Mouse (Mus musculus) CH12.LX (cell line): ENCODE data around the gene Neurl4. TPM values are rescaled to one million over a fixed set of nuclear protein-coding genes. Genes with fewer than 3 reads are reported as not detected.

Source experiments
- DNase-seq: peaks from one replicate; pipeline ENCODE4 v3.0.0-alpha.2; 2013; ENCODE audit errors: extremely low read depth
- H3K27ac ChIP-seq: 2 replicates; pipeline ENCODE4 v1.5.1; 2012; ENCODE audit warnings: low read depth, mild to moderate bottlenecking, control low read depth, moderate library complexity; ENCODE audit not compliant: insufficient read depth
- H3K27me3 ChIP-seq: replicated peaks from 2 replicates; pipeline ENCODE3; 2012; ENCODE audit warnings: inconsistent platforms
- H3K36me3 ChIP-seq, 2 experiments: replicated peaks in 1 of 2; 2 replicates each; pipeline versions ENCODE3 to v1.6.1; 2012; ENCODE audit warnings: inconsistent platforms in 1 of 2, low read length in 1 of 2, mild to moderate bottlenecking in 1 of 2, mixed read lengths in 1 of 2, moderate library complexity in 1 of 2; ENCODE audit not compliant: control insufficient read depth in 1 of 2, insufficient read depth in 1 of 2
- H3K4me1 ChIP-seq, 2 experiments: 2 replicates each; pipeline ENCODE4 v1.6.1; 2012; ENCODE audit warnings: inconsistent platforms in 1 of 2, moderate library complexity in 1 of 2; ENCODE audit not compliant: insufficient read depth in 2 of 2, control insufficient read depth in 1 of 2
- H3K4me2 ChIP-seq: 2 replicates; pipeline ENCODE4 v1.6.1; 2012; ENCODE audit warnings: low read depth, mild to moderate bottlenecking, control low read depth; ENCODE audit not compliant: poor library complexity, insufficient read depth, severe bottlenecking
- H3K4me3 ChIP-seq, 3 experiments: fragments of 150-350 bp in 1 of 3; sonication (generic) in 1 of 3; replicated peaks in 1 of 3; 2 replicates each; pipeline versions ENCODE3 to v1.5.1; 2011 to 2012; ENCODE audit warnings: low read depth in 2 of 3, low read length in 2 of 3, mild to moderate bottlenecking in 2 of 3, moderate library complexity in 2 of 3, control low read depth in 1 of 3, improper control_type of control experiment in 1 of 3, inconsistent platforms in 1 of 3, mixed read lengths in 1 of 3; ENCODE audit not compliant: poor library complexity in 1 of 3
- H3K79me2 ChIP-seq: replicated peaks from 2 replicates; pipeline ENCODE4 v1.6.1; 2012; ENCODE audit warnings: mild to moderate bottlenecking, moderate library complexity; ENCODE audit not compliant: control insufficient read depth, poor library complexity, insufficient read depth, severe bottlenecking; ENCODE audit errors: extremely low read depth
- H3K9ac ChIP-seq: 2 replicates; pipeline ENCODE4 v1.6.1; 2012; ENCODE audit warnings: low read depth, mild to moderate bottlenecking, control low read depth, moderate library complexity; ENCODE audit not compliant: insufficient read depth
- H3K9me3 ChIP-seq: replicated peaks from 2 replicates; pipeline ENCODE3; 2012; ENCODE audit warnings: low read length, inconsistent platforms, mixed read lengths
- CHD1 ChIP-seq: IDR thresholded peaks from 2 replicates; pipeline ENCODE4 v1.6.1; 2012; ENCODE audit warnings: low read depth, low read length, improper control_type of control experiment, inconsistent platforms
- CHD2 ChIP-seq: IDR thresholded peaks from 2 replicates; pipeline ENCODE4 v1.6.1; 2011; ENCODE audit warnings: low read length, improper control_type of control experiment
- CTCF ChIP-seq, 2 experiments: IDR thresholded peaks in 1 of 2; conservative IDR thresholded peaks in 1 of 2; 2 replicates each; pipeline ENCODE4 v1.5.1; 2011 to 2012; ENCODE audit warnings: low read depth in 2 of 2, low read length in 2 of 2, improper control_type of control experiment in 1 of 2, inconsistent platforms in 1 of 2, mild to moderate bottlenecking in 1 of 2, moderate library complexity in 1 of 2
- E2F4 ChIP-seq: IDR thresholded peaks from 2 replicates; pipeline ENCODE4 v1.6.1; 2011; ENCODE audit warnings: low read depth, low read length, improper control_type of control experiment; ENCODE audit not compliant: insufficient replicate concordance
- EP300 ChIP-seq: IDR thresholded peaks from 2 replicates; pipeline ENCODE4 v1.6.1; 2011; ENCODE audit warnings: low read length, improper control_type of control experiment
- ETS1 ChIP-seq: conservative IDR thresholded peaks from 2 replicates; pipeline ENCODE4 v1.6.1; 2012; ENCODE audit warnings: low read depth, mild to moderate bottlenecking, inconsistent platforms, low read length, improper control_type of control experiment, moderate library complexity
- IRF4 ChIP-seq: IDR thresholded peaks from 2 replicates; pipeline ENCODE4 v1.6.1; 2014; ENCODE audit warnings: low read depth, mild to moderate bottlenecking, inconsistent platforms, low read length, improper control_type of control experiment
- JUN ChIP-seq: IDR thresholded peaks from 2 replicates; pipeline ENCODE4 v1.6.1; 2011; ENCODE audit warnings: low read depth, mild to moderate bottlenecking, low read length, improper control_type of control experiment, moderate library complexity; ENCODE audit not compliant: insufficient read depth
- JUND ChIP-seq: conservative IDR thresholded peaks from 2 replicates; pipeline ENCODE4 v1.6.1; 2011; ENCODE audit warnings: low read depth, low read length, improper control_type of control experiment
- KAT2A ChIP-seq: IDR thresholded peaks from 2 replicates; pipeline ENCODE4 v1.6.1; 2012; ENCODE audit warnings: low read length, improper control_type of control experiment, inconsistent platforms; ENCODE audit not compliant: insufficient replicate concordance
- MAFK ChIP-seq: IDR thresholded peaks from 2 replicates; pipeline ENCODE4 v1.6.1; 2011; ENCODE audit warnings: low read length, improper control_type of control experiment; ENCODE audit not compliant: insufficient replicate concordance
- MAX ChIP-seq: IDR thresholded peaks from 2 replicates; pipeline ENCODE4 v1.6.1; 2011; ENCODE audit warnings: low read length, improper control_type of control experiment
- MAZ ChIP-seq: IDR thresholded peaks from 2 replicates; pipeline ENCODE4 v1.6.1; 2012; ENCODE audit warnings: low read depth, mild to moderate bottlenecking, inconsistent platforms, low read length, improper control_type of control experiment, moderate library complexity
- MEF2A ChIP-seq: IDR thresholded peaks from 2 replicates; pipeline ENCODE4 v1.6.1; 2014; ENCODE audit warnings: low read depth, mild to moderate bottlenecking, inconsistent platforms, low read length, improper control_type of control experiment, borderline replicate concordance
- MXI1 ChIP-seq: IDR thresholded peaks from 2 replicates; pipeline ENCODE4 v1.6.1; 2011; ENCODE audit warnings: mild to moderate bottlenecking, low read depth, low read length, improper control_type of control experiment
- MYC ChIP-seq: IDR thresholded peaks from 2 replicates; pipeline ENCODE4 v1.6.1; 2011; ENCODE audit warnings: low read depth, mild to moderate bottlenecking, improper control_type of control experiment, low read length
- NELFE ChIP-seq: IDR thresholded peaks from 2 replicates; pipeline ENCODE4 v1.6.1; 2011; ENCODE audit warnings: low read depth, low read length, improper control_type of control experiment
- NRF1 ChIP-seq: IDR thresholded peaks from 2 replicates; pipeline ENCODE4 v1.6.1; 2014; ENCODE audit warnings: low read depth, mild to moderate bottlenecking, inconsistent platforms, low read length, improper control_type of control experiment, moderate library complexity
- PAX5 ChIP-seq: IDR thresholded peaks from 2 replicates; pipeline ENCODE4 v1.6.1; 2012; ENCODE audit warnings: low read length, inconsistent platforms, mixed read lengths
- POLR2A ChIP-seq: IDR thresholded peaks from 2 replicates; pipeline ENCODE4 v1.6.1; 2011; ENCODE audit warnings: low read depth, mild to moderate bottlenecking, improper control_type of control experiment, low read length
- RAD21 ChIP-seq: IDR thresholded peaks from 2 replicates; pipeline ENCODE4 v1.6.1; 2011; ENCODE audit warnings: low read depth, mild to moderate bottlenecking, low read length, improper control_type of control experiment, moderate library complexity
- RCOR1 ChIP-seq: conservative IDR thresholded peaks from 2 replicates; pipeline ENCODE4 v1.6.1; 2012; ENCODE audit warnings: low read depth, mild to moderate bottlenecking, inconsistent platforms, low read length, improper control_type of control experiment
- SIN3A ChIP-seq: IDR thresholded peaks from 2 replicates; pipeline ENCODE4 v1.6.1; 2012; ENCODE audit warnings: low read length, improper control_type of control experiment, inconsistent platforms
- SMC3 ChIP-seq: IDR thresholded peaks from 2 replicates; pipeline ENCODE4 v1.6.1; 2011; ENCODE audit warnings: low read depth, low read length, improper control_type of control experiment
- TBP ChIP-seq: conservative IDR thresholded peaks from 2 replicates; pipeline ENCODE4 v1.6.1; 2011; ENCODE audit warnings: low read depth, low read length, improper control_type of control experiment
- TCF12 ChIP-seq: IDR thresholded peaks from 2 replicates; pipeline ENCODE4 v1.6.1; 2014; ENCODE audit warnings: low read depth, mild to moderate bottlenecking, inconsistent platforms, low read length, improper control_type of control experiment
- UBTF ChIP-seq: IDR thresholded peaks from 2 replicates; pipeline ENCODE4 v1.6.1; 2012; ENCODE audit warnings: low read depth, mild to moderate bottlenecking, inconsistent platforms, low read length, improper control_type of control experiment, moderate library complexity
- USF1 ChIP-seq: IDR thresholded peaks from 2 replicates; pipeline ENCODE4 v1.6.1; 2014; ENCODE audit warnings: low read depth, mild to moderate bottlenecking, inconsistent platforms, low read length, improper control_type of control experiment
- USF2 ChIP-seq: conservative IDR thresholded peaks from 2 replicates; pipeline ENCODE4 v1.6.1; 2011; ENCODE audit warnings: low read depth, low read length, improper control_type of control experiment
- ZC3H11A ChIP-seq: IDR thresholded peaks from 2 replicates; pipeline ENCODE4 v1.6.1; 2012; ENCODE audit warnings: low read depth, mild to moderate bottlenecking, inconsistent platforms, low read length, improper control_type of control experiment
- ZMIZ1 ChIP-seq: IDR thresholded peaks from 2 replicates; pipeline ENCODE4 v1.6.1; 2012; ENCODE audit warnings: low read depth, mild to moderate bottlenecking, inconsistent platforms, low read length, improper control_type of control experiment
- dilution Hi-C: fragments of 300-500 bp; cut with MboI; formaldehyde crosslinking; loops from 2 replicates; pipeline ENCODE4 v1.14.3; 2020; ENCODE audit warnings: low sequenced_read_pairs; ENCODE audit not compliant: extremely low pct_unique_long_range_greater_than_20kb, extremely low pct_ligation_motif_present
- in situ Hi-C: fragments of 300-500 bp; cut with MboI; formaldehyde crosslinking; loops from 3 replicates; pipeline ENCODE4 v1.14.3; 2019; ENCODE audit warnings: low sequenced_read_pairs, low pct_ligation_motif_present, low pct_unique_long_range_greater_than_20kb, mixed read lengths
- polyA plus RNA-seq: library from polyadenylated mRNA; unstranded; fragments of >175 nt; gene quantifications from 2 replicates; pipeline ENCODE4 v1.2.1, GENCODE M21; 2012; ENCODE audit warnings: low read depth; ENCODE audit not compliant: insufficient read length
- total RNA-seq, 2 experiments: library from RNA; depleted of rRNA; stranded (reverse); fragments of 300-350 nt in 1 of 2; fragments of >200 nt in 1 of 2; gene quantifications; 2 replicates each; pipeline ENCODE4 v1.2.3; 2012 to 2014

Gene Neurl4
- total and polyA plus RNA-seq, 3 experiments, result 21.4 to 51.0 (median 40.1) TPM

GRCm38 (mm10) chr11:69945216-69945615 lies 44.3 kb downstream of the Neurl4 start:
- no peak for DNase-seq
- dilution Hi-C loops (no loop called here), in situ Hi-C loops (no loop called here)
- H3K9ac ChIP-seq, result no peak overlapping the region
- peaks cover 15% of the 10 kb centered on the region for H3K27me3 ChIP-seq
- H3K4me1 ChIP-seq, result peaks cover 21 to 36% of the 10 kb centered on the region in 2 experiments
- no peak overlapping the region for H3K4me2 ChIP-seq
- H3K36me3 ChIP-seq, result peaks cover 0 to 15% of the 10 kb centered on the region in 2 experiments
- TF ChIP-seq JUND (no peak), RCOR1 (no peak), USF1 (no peak)
- no peak overlapping the region for H3K4me3 ChIP-seq
- H3K9me3 ChIP-seq, result no peaks in the 10 kb centered on the region
- no peaks in the 10 kb centered on the region for H3K79me2 ChIP-seq
- H3K27ac ChIP-seq, result no peak overlapping the region

- Histone ChIP-seq H3K36me3 (peaks cover 0 to 15% of the 10 kb centered on the region in 2 experiments), H3K4me2 (peak overlapping the region; percentile 17), H3K79me2 (no peaks in the 10 kb centered on the region), H3K27me3 (peaks cover 11% of the 10 kb centered on the region), H3K9me3 (no peaks in the 10 kb centered on the region), H3K4me3 (no peak overlapping the region), H3K27ac (no peak overlapping the region), H3K9ac (no peak overlapping the region), H3K4me1 (peaks cover 21 to 36% of the 10 kb centered on the region in 2 experiments)
- peak; percentile 61 for DNase-seq
- dilution Hi-C loops (no loop called here), in situ Hi-C loops (no loop called here)
- TF ChIP-seq TCF12 (peak; percentile 24; the same call in 1 of the 2 replicates), EP300 (peak; percentile 49; the same call in 1 of the 2 replicates), E2F4 (no peak), KAT2A (no peak), JUN (no peak), NELFE (no peak), ZC3H11A (no peak), SIN3A (peak; percentile 11; the same call in 1 of the 2 replicates), NRF1 (0 out of 2 replicates have a peak, but pooled peaks have one; percentile 15), RAD21 (no peak), IRF4 (peak; percentile 54), MYC (no peak), CHD2 (no peak), CTCF (conservative IDR thresholded peaks at IDR 0.05 in 1 of 2, IDR thresholded peaks at IDR 0.05 in 1 of 2; ENCODE audit: low read depth in 2 of 2, low read length in 2 of 2) (no peak), UBTF (no peak), MXI1 (no peak), JUND (no peak), ZMIZ1 (no peak), USF1 (no peak), POLR2A (0 out of 2 replicates have a peak, but pooled peaks have one; percentile 33), MEF2A (peak; percentile 25; the same call in 1 of the 2 replicates), PAX5 (no peak), SMC3 (no peak), USF2 (no peak), MAZ (no peak), CHD1 (no peak), MAFK (no peak), TBP (no peak), MAX (no peak), ETS1 (0 out of 2 replicates have a peak, but pooled peaks have one; percentile 25)
Observed at GRCm38 (mm10) chr11:69945997-69946891, 45.4 kb downstream of the Neurl4 start.
